Mouse (Mus musculus): ENCODE measurements around the gene Sik1.

GRCm38 (mm10) chr17:31877650-31878141 is 22.1 kb upstream of the Sik1 start:
- TF ChIP-seq POLR2A (IDR thresholded peaks at IDR 0.05; ENCODE audit: extremely low read depth, insufficient read depth, low read length) (no peak), CTCF (IDR thresholded peaks at IDR 0.05; ENCODE audit: extremely low read depth, insufficient read depth, low read length) (no peak)
